Mouse (Mus musculus) G1E-ER4 (cell line): ENCODE data around the gene Sumf2. TPM values are rescaled to one million over a fixed set of nuclear protein-coding genes. Genes with fewer than 3 reads are reported as not detected.

Experiments used
- GATA1 ChIP-seq: IDR thresholded peaks from one replicate; pipeline ENCODE4 v1.8.0; 2012; ENCODE audit warnings: low read length, inconsistent platforms
- polyA plus RNA-seq: library from polyadenylated mRNA; stranded (reverse); fragments of >175 nt; gene quantifications from 2 replicates; pipeline ENCODE4 v1.2.3, GENCODE M21; 2012

Sumf2 gene
- 29.0 and 30.2 TPM in 2 replicates for polyA plus RNA-seq

DNA sequence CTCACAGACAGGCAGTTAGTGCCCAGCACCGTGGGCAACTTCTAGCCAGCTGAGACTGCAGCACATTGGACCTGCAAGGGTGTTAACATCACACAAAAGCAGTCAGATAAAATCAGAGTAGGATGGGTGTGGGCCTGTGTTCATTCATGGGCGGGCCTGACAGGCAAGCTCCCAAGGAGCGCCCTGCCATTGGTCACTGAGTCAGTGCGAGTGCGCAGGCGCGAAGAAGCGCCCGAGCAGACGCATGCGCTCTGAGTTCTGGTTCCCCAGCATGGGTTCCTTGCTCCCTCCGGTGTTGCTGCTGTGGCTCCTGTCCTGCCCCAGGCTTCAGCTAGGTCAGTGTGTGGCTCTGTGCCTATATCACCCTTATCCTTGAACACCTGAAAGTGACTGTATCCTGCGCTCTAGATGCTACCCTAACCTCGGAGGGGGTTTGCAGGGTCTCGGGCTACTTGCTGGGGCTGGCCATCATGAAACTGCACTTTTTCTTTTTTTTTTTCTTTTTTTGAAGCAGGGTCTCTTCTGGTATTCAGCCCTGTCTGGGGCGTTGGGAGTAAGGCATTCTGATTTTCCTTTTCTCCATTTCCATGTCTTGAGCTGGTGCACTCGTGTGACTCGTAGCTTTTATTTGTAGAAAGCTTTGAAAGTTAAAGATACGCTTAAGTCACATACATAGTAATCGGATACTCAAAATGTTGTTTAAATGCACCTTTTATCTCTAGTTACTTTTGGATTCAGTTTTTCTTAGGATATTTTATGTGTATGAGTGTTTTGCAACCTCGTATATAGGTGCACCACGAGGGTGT, at the start of gene Sumf2:
Gene Sumf2 (plus strand): TSS at position 235 of the 806 bp plus-strand sequence.
- TF ChIP-seq GATA1: no peak

GRCm38 (mm10) chr5:129844848-129845247, 1.9 kb upstream of the Sumf2 start:
- no peak for TF ChIP-seq GATA1

DNA sequence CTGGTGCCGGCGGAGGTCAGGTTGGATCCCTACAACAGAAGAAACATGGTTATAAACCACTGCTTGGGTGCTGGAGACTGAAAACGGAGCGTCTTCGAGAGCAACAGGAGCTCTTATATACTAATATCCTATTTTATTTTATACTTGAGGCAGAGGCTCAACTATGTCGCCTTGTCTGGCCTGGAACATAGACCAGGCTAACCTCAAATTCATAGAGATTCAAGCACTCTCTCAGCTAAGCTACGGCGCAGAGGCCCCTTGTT, 703 bp downstream of the Sumf2 start:
- no peak for TF ChIP-seq GATA1

DNA sequence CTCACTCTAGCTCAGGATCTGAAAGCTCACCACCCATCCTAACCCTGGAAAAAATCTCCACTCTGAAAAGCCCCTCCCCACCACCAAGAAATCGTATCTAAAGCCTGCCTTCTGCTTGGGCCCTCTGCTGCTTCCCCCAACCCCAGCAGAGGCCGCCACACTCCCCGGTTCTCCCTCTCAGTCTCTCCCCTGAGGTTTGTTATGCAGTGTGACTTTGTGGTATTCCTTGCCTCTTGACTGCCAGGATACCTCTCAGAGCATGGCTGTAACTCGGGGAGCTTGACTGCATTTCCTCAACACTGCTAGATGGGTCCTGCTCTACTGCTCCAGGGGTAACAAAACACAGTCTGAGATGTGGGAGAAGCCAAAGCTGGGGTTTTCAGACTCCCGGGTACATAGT, 8.4 kb downstream of the Sumf2 start:
- no peak for TF ChIP-seq GATA1

GRCm38 (mm10) chr5:129856414-129856813, 9.6 kb downstream of the Sumf2 start:
- TF ChIP-seq GATA1: no peak

DNA sequence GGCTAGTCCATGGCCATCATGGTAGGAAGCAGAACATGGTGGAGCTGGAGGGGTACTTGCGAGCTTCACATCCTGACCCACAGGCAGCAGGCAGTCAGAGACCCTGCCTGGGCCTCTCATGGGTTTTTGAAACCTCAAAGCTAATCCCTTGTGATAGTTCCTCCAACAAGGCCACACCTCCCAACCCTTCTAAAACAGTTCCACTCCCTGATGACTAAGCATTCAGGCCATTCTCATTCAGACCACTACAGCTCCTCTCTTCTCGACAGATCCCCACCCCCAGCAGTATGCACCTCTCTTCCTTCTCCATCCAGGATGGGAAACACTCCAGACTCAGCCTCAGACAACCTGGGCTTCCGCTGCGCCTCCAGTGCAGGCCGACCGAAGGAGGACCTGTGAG, 15.5 kb downstream of the Sumf2 start:
- no peak for TF ChIP-seq GATA1

- TF ChIP-seq GATA1: no peak
Measured at GRCm38 (mm10) chr5:129864467-129864866, 17.7 kb downstream of the Sumf2 start.

GRCm38 (mm10) chr5:129865841-129866240, 19.1 kb downstream of the Sumf2 start:
- TF ChIP-seq GATA1: no peak

DNA sequence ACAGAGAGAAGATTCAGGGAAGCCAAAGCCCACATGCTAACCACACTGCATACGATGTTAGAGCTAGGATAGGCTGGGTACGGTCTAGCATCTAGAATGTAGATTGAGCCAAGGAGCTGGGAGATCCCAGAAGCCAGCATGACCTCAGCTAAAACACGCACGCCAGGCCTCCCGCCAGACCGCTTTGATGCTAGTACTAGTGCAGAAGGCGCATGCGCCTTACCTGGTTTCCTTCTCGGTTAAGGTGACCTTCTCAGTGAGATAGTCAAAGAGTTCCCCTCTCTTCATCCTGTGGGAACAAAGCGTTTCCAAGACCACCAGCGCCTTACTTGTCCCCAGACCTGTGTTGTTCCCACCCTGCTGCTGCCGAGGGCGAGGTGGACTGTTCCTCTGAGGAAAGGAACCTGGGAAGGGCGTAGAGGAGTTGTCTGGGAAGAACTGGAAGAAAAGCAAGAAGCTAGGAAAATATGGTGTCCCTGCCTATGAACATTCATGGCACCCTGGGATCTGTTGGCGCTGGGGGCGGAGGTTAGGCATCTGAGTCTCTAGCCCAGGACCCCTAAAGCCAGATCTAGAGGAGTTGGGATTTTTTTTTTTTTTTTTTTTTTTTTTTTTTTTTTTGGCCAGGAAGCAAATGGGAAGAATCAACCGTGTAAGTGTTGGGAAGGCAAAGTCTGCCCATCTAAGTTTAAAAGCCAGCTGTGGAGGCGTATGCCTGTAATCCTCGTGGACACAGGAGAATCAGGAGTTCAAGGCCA, 22.6 kb downstream of the Sumf2 start:
- no peak for TF ChIP-seq GATA1

GRCm38 (mm10) chr5:129871238-129871637, 24.5 kb downstream of the Sumf2 start:
- no peak for TF ChIP-seq GATA1

GRCm38 (mm10) chr5:129873942-129874341, 27.2 kb downstream of the Sumf2 start:
- no peak for TF ChIP-seq GATA1

DNA sequence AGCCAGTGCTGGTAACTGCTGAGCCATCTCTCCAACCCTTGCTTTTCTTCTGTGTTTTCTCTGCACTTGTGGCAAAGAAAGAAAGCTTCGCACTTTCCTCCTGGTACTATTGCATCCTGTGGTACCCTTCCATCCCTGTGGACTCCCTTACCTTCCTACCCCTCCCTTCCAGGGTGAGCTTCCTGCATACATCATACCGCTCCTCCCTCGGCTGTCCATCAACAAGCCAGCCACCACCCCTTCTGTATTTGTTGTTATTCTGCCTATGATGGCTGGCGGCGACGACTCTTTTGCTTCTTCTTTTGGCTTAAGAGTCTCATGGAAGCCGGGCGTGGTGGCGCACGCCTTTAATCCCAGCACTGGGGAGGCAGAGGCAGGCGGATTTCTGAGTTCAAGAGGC, 28.3 kb downstream of the Sumf2 start:
- TF ChIP-seq GATA1: no peak

GRCm38 (mm10) chr5:129877731-129878455, 31.1 kb downstream of the Sumf2 start:
- TF ChIP-seq GATA1: no peak

GRCm38 (mm10) chr5:129878946-129879345, 32.2 kb downstream of the Sumf2 start:
- no peak for TF ChIP-seq GATA1

DNA sequence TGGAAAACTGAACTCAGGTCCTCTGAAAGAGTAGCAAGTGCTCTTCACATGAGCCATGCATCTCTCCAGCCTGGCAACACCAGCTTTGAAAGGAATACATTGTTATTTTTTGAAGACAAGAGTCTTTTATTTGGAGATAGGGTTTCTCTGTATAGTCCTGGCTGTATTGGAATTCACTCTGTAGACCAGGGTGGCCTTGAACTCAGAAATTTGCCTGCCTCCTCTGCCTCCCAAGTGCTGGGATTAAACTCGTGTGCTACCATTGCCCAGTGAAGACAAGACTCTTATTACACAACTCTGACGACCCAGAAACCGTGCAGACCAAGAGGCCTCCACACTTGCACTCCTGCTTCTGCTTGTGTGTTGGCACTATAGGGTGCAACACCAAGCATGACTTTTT, 33.1 kb downstream of the Sumf2 start:
- TF ChIP-seq GATA1: no peak

DNA sequence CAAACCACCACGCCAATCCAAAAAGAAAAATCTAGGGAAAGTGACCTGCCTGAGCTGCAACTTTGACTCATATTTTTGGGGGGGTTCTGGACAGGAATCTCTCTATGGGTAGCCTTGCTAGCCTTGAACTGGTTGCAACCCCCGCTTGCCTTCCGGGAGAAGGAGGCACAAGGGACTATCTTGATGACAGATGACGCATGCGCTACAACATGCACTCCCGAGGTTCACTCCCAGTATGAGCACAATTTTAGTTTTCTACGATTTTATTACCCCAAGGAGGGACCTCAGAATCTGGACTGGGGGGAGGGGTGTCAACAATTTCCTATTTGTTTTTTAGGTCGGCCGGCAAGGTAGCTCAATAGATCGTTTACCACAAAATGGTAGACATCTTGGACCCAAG, 39.5 kb downstream of the Sumf2 start:
- no peak for TF ChIP-seq GATA1
